Comparison of ENCODE assay signal across 16 mouse cellular contexts in the genomic region with DNA sequence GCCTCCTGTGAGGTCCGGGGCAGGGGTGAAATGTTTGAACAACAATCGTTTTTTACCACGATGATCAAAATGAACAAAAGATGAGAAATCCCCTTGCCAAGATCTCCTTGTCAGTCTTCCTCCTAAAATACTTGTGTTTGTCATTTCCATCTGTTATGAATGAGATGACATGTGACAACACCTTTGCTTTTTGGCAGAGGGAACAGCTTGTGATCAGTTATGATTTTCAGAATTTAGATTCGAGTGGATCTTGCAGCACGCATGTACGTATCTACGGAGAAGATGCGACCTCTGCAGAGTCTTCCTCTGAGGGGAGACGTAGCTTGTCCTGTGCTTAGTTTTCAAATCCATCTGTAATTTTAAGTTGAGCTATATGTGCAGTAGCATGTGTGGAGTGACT.
A peak's percentile ranks its signal among the peaks of the same experiment; 100 is the strongest.
DNase-seq lines count a peak whose midpoint lies in the region; ATAC-seq and TF ChIP-seq lines count a peak whose summit lies in the region.
"Had no signal": no experiment of that assay in that cellular context is flagged by ENCODE, and none has a peak within 500 bp of the region (broad histone marks: within the 10 kb centered on the region; RNA-seq: fewer than 3 reads in every experiment).

No protein-coding gene starts in this region.

- no peaks in the 10 kb centered on the region for H3K9me3 ChIP-seq in forebrain, embryonic 14.5 days (replicated peaks; ENCODE audit: control insufficient read depth, low read length)
- no peaks in the 10 kb centered on the region for H3K9me3 ChIP-seq in forebrain, embryonic 11.5 days (ENCODE audit: control insufficient read depth, low read length)
- H3K9me3 ChIP-seq in liver, embryonic 12.5 days (replicated peaks) = no peaks in the 10 kb centered on the region
- H3K9me3 ChIP-seq in liver, postnatal 0 days (ENCODE audit: low read length) = no peaks in the 10 kb centered on the region
- H3K9me3 ChIP-seq: embryonic facial prominence, embryonic 12.5 days; heart, embryonic 13.5 days; hindbrain, embryonic 15.5 days had no signal

- peak; percentile 48 for ATAC-seq in forebrain, embryonic 14.5 days
- ATAC-seq in forebrain, embryonic 11.5 days (replicated peaks; ENCODE audit: low FRiP score) = no peak
- ATAC-seq in liver, embryonic 12.5 days = no peak
- no peak for ATAC-seq in liver, postnatal 0 days

- TF ChIP-seq EP300 in liver, postnatal 0 days (IDR thresholded peaks at IDR 0.05; ENCODE audit: low read depth) = no peak

- WGBS in forebrain, embryonic 14.5 days = 77% methylated on average over 9 of the region's 9 CpGs
- WGBS in forebrain, embryonic 11.5 days = 95% methylated on average over 9 of the region's 9 CpGs
- WGBS in liver, embryonic 12.5 days (ENCODE audit: insufficient replicate concordance) = 79% methylated on average over 9 of the region's 9 CpGs
- 80% methylated on average over 9 of the region's 9 CpGs for WGBS in liver, postnatal 0 days (ENCODE audit: insufficient replicate concordance)

- no peak for TF ChIP-seq CTCF in liver, postnatal 0 days (IDR thresholded peaks at IDR 0.05; ENCODE audit: low read depth)

- no peaks in the 10 kb centered on the region for H3K27me3 ChIP-seq in forebrain, embryonic 14.5 days (replicated peaks; ENCODE audit: control insufficient read depth, insufficient read depth, low read length)
- H3K27me3 ChIP-seq in forebrain, embryonic 11.5 days (ENCODE audit: control insufficient read depth, insufficient read depth, low read length) = no peaks in the 10 kb centered on the region
- H3K27me3 ChIP-seq in liver, embryonic 12.5 days (replicated peaks) = no peaks in the 10 kb centered on the region
- no peaks in the 10 kb centered on the region for H3K27me3 ChIP-seq in liver, postnatal 0 days (ENCODE audit: insufficient read depth, low read length)
- H3K27me3 ChIP-seq: embryonic facial prominence, embryonic 12.5 days; heart, embryonic 13.5 days; hindbrain, embryonic 15.5 days had no signal

- no peak overlapping the region for H3K4me2 ChIP-seq in forebrain, embryonic 14.5 days (ENCODE audit: low read length)
- H3K4me2 ChIP-seq in forebrain, embryonic 11.5 days (ENCODE audit: low read depth, low read length, severe bottlenecking) = no peak overlapping the region
- no peak overlapping the region for H3K4me2 ChIP-seq in liver, embryonic 12.5 days
- H3K4me2 ChIP-seq in liver, postnatal 0 days (ENCODE audit: low read depth, low read length) = no peak overlapping the region
- H3K4me2 ChIP-seq: embryonic facial prominence, embryonic 12.5 days; heart, embryonic 13.5 days; hindbrain, embryonic 15.5 days had no signal

- H3K9ac ChIP-seq in forebrain, embryonic 14.5 days (ENCODE audit: low read length) = no peak overlapping the region
- no peak overlapping the region for H3K9ac ChIP-seq in forebrain, embryonic 11.5 days (ENCODE audit: low read length)
- H3K9ac ChIP-seq in liver, embryonic 12.5 days = no peak overlapping the region
- no peak overlapping the region for H3K9ac ChIP-seq in liver, postnatal 0 days (replicated peaks)
- H3K9ac ChIP-seq: embryonic facial prominence, embryonic 12.5 days; heart, embryonic 13.5 days; hindbrain, embryonic 15.5 days had no signal

- H3K36me3 ChIP-seq in forebrain, embryonic 14.5 days (ENCODE audit: control insufficient read depth, insufficient read depth, low read length) = 0 out of 2 replicates have a peak, but pooled peaks cover 3% of the 10 kb centered on the region
- H3K36me3 ChIP-seq in forebrain, embryonic 11.5 days (ENCODE audit: control insufficient read depth, insufficient read depth, low read length) = no peaks in the 10 kb centered on the region
- peaks cover 68% of the 10 kb centered on the region for H3K36me3 ChIP-seq in liver, embryonic 12.5 days
- peaks cover 30% of the 10 kb centered on the region for H3K36me3 ChIP-seq in liver, postnatal 0 days (replicated peaks; ENCODE audit: insufficient read depth, low read length)

- peak; percentile 69 for DNase-seq in forebrain, embryonic 14.5 days (ENCODE audit: low spot score)
- no peak for DNase-seq in forebrain, embryonic 11.5 days (ENCODE audit: low spot score)
- no peak for DNase-seq in liver, postnatal 0 days
- peak; percentile 18 for DNase-seq in thymus, postnatal 0 days (ENCODE audit: low spot score)
- DNase-seq in thymus, postnatal 14 days = no peak
- DNase-seq in cerebellum, postnatal 14 days = no peak
- DNase-seq: adrenal gland, postnatal 14 days; cerebellum, adult 8-10 months; cerebellum, postnatal 25 days; gastrocnemius, postnatal 36 days; heart, adult 11 months; heart, postnatal 36 days had no signal

- peaks cover 14% of the 10 kb centered on the region for H3K4me1 ChIP-seq in forebrain, embryonic 14.5 days (ENCODE audit: control insufficient read depth, insufficient read depth, low read length)
- H3K4me1 ChIP-seq in forebrain, embryonic 11.5 days (replicated peaks; ENCODE audit: control insufficient read depth, insufficient read depth, low read length) = peaks cover 3% of the 10 kb centered on the region; the same call in 1 of the 2 replicates
- H3K4me1 ChIP-seq in liver, embryonic 12.5 days = peaks cover 61% of the 10 kb centered on the region
- H3K4me1 ChIP-seq in liver, postnatal 0 days (ENCODE audit: insufficient read depth) = no peaks in the 10 kb centered on the region
- H3K4me1 ChIP-seq: embryonic facial prominence, embryonic 12.5 days had no signal

- peak overlapping the region; percentile 71 for H3K27ac ChIP-seq in forebrain, embryonic 14.5 days (ENCODE audit: low read depth, low read length)
- H3K27ac ChIP-seq in forebrain, embryonic 11.5 days (ENCODE audit: low read depth, low read length) = no peak overlapping the region
- 0 out of 2 replicates have a peak overlapping the region, but pooled peaks have one; percentile 21 for H3K27ac ChIP-seq in liver, embryonic 12.5 days
- no peak overlapping the region for H3K27ac ChIP-seq in liver, postnatal 0 days (ENCODE audit: low read depth)
- H3K27ac ChIP-seq: embryonic facial prominence, embryonic 12.5 days; heart, embryonic 13.5 days; hindbrain, embryonic 15.5 days had no signal

- H3K4me3 ChIP-seq in forebrain, embryonic 14.5 days (ENCODE audit: low read depth, low read length) = no peak overlapping the region
- no peak overlapping the region for H3K4me3 ChIP-seq in forebrain, embryonic 11.5 days (ENCODE audit: low read depth, low read length)
- no peak overlapping the region for H3K4me3 ChIP-seq in liver, embryonic 12.5 days
- no peak overlapping the region for H3K4me3 ChIP-seq in liver, postnatal 0 days (ENCODE audit: low read depth, low read length)
- H3K4me3 ChIP-seq: embryonic facial prominence, embryonic 12.5 days; heart, embryonic 13.5 days; hindbrain, embryonic 15.5 days had no signal

Comparison
In these comparisons a context has a peak if more than half of its experiments do, and no peak if none do; other contexts are left out.
1. DNase-seq: peak in forebrain, embryonic 14.5 days (single experiment) and thymus, postnatal 0 days (single experiment); none in forebrain, embryonic 11.5 days (single experiment), liver, postnatal 0 days (single experiment), thymus, postnatal 14 days (single experiment) and cerebellum, postnatal 14 days (0 of 2).
2. H3K27ac ChIP-seq: peak in forebrain, embryonic 14.5 days (single experiment) and liver, embryonic 12.5 days (single experiment); none in forebrain, embryonic 11.5 days (single experiment) and liver, postnatal 0 days (single experiment).